Mouse (Mus musculus): Measurements from ENCODE around the gene Sprr2a3. TPM values are rescaled to one million over a fixed set of nuclear protein-coding genes. Genes with fewer than 3 reads are reported as not detected.
"Not testable (repeated sequence)": the region's sequence is repeated elsewhere in the genome, so short reads cannot be mapped to it uniquely, and the experiment has no call there.

Sprr2a3 gene
- not detected for total RNA-seq (2021)
- long read RNA-seq, experiment 1 = 0 reads
- long read RNA-seq, experiment 2 = 0 reads

DNA sequence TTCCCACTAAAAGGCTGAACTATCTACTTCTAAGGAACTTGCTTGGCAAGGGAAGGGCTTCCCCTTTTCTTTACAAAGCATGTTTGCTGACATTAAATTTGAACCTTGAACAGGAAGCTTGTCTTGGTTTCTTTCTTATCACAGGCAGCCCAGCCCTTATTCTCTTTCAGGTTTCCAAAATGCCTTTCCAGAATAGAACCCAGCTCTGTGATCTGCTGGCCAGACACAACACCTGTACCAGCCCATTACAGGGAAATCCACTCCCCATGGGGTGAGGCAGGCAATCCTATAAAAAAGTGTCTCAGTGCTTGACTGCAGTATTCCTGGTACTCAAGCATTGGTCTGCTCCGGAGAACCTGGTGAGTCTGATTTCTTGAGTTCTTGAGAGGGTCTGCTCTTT lies at the start of gene Sprr2a3:
Gene Sprr2a3 (plus strand): TSS at position 317 of the 400 bp plus-strand sequence.
- DNase-seq; intact Hi-C loops (cut with DNase I): not testable (repeated sequence)

DNA sequence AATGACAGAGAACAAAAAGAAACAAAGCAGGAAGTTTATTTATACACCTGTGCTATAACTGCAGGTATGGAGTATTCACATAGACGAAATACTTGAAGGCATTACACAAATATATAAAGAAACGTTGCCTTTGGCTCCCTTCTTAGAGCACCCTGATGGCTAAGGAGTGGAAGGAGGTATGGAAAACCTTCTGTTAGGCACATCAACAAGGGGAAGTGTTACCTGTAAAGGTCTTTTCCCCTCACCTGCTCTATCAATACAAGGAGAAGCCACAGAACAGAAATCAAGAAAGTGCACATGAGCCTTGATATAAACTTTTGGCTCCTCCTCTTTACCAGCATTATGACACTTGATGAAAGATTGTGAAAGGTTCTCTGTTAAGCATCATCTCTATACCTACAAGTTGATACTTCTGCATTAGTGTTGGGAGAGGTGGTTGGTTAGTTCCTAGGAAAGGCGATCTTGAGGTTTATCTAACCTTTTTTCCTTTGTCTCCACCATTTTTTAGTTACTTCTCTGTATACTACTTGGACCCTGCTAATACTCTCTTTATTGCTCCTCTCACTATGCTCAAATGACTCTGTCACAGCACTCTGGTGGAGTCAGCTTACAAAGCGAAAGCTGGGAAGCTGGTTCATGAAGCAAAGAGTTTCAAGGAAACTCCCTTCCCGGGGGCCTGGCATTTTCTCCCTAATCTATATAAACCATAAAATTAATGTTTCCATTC lies 48.6 kb upstream of the Sprr2a3 start:
- intact Hi-C loops (cut with DNase I); DNase-seq: not testable (repeated sequence)

DNA sequence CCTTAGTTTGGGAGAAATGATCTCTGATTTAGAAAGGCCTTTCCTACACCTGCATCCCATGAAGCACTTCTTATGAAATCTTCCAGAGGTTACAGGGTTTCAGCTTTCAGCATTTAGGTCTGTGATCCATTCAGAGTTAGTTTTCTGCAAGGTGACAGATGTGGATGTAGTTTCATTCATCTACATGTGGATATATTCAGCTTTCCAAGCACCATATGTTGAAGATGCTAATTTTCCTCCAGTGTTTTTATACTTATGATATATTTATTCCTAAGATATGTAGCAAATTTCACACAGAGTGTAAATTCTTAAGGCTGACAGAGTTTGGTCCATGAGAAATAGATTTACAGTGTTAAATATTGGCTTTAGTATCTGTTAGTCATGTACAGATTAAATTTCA lies 46.5 kb upstream of the Sprr2a3 start:
- DNase-seq; intact Hi-C loops (cut with DNase I): not testable (repeated sequence)

DNA sequence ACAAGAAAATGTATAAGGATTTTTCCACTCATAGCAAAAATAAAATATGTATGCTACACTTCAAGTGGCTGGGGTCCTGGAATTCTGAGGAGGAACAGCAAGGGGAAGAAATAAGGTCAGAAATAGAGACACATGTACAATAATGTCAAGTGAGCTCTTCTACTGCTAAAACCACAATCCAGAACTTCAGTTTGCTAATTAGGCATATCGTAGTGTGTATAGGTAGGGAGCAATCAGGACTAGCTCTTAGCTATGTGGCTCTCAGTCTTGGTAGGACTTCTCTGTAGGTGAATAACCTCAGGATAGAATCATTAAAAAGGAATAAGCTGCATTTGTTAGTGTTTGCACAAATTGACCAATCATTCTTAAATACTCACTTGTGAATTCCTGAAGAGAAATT lies 46.0 kb upstream of the Sprr2a3 start:
- intact Hi-C loops (cut with DNase I); DNase-seq: not testable (repeated sequence)

DNA sequence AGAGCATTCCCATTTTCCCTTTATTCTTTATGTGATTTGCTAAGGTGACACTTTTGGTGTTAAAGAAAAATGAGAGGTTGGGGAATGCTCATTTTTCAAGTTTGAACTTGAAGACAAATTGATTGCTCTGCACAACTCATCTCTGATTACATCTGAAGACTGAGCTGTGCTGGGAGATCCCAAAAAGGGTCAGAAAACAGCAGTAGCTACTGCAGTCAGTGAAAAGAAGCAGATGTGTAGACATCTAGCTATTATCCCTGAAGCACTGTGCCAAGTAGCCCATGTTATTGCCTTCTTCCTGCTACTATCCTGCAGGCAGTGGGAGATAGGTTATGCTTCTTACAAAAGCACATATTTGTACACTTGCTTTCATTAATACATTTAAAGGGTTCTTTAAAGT lies 40.4 kb upstream of the Sprr2a3 start:
- intact Hi-C loops (cut with DNase I); DNase-seq: not testable (repeated sequence)

DNA sequence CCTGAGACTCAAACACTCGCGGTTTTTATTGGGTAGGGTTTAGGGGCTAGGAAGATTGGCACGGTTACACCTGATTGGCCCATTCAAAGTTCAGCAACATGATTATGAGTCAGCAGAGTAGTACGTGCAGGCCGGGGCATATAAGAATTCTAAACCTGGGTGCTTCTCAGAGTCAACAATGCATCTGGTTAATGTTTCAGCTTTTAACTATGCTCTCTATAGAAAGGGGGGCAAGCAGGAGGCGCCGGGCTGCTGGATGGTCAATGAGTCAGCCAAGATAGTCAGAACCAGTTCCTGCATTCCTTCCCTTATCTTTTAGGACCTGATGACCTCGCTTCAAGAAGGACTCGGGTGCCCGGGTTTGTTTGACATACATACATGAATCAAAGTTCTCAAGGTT lies 39.0 kb upstream of the Sprr2a3 start:
- DNase-seq; intact Hi-C loops (cut with DNase I): not testable (repeated sequence)

DNA sequence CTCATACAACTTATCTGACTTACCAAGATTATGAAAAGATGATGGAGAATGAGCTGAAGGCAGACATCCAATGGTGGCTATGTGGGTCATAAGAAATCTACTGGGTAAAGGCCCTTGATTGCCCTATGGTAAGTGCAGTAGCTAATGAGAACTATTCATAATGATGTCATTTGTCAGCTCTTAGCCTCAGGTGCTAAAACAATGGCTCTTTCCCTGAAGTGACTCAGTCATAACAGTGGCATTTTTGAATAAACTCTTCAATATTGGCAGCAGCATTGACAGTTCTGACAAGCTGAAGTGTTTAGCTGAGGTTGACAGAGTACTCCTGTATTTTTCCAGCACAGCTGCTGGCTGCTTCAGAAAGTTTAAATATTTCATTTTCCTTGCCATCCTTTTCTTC lies 36.7 kb upstream of the Sprr2a3 start:
- DNase-seq; intact Hi-C loops (cut with DNase I): not testable (repeated sequence)

DNA sequence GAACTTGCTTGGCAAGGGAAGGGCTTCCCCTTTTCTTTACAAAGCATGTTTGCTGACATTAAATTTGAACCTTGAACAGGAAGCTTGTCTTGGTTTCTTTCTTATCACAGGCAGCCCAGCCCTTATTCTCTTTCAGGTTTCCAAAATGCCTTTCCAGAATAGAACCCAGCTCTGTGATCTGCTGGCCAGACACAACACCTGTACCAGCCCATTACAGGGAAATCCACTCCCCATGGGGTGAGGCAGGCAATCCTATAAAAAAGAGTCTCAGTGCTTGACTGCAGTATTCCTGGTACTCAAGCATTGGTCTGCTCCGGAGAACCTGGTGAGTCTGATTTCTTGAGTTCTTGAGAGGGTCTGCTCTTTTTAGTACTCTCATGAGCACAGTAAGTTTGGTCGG lies 34.8 kb upstream of the Sprr2a3 start:
- intact Hi-C loops (cut with DNase I) = not testable (repeated sequence)

DNA sequence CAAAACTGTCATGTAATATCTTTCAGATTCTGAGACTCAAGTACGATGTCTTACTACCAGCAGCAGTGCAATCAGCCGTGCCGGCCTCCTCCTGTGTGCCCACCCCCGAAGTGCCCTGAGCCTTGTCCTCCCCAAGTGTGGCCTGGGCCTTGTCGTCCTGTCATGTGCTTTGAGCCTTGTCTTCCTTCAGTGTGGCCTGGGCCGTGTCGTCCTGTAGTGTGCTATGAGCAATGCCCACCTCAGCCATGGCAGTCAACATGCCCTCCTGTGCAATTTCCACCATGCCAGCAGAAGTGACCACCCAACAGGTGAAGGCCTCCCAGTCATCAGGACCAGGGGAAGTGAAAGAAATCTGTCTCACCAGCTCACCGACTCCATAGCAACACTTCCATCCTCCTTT lies 31.4 kb upstream of the Sprr2a3 start:
- DNase-seq; intact Hi-C loops (cut with DNase I): not testable (repeated sequence)

More for the DNA sequence above, 34.8 kb upstream of the Sprr2a3 start:
- DNase-seq = not testable (repeated sequence)

DNA sequence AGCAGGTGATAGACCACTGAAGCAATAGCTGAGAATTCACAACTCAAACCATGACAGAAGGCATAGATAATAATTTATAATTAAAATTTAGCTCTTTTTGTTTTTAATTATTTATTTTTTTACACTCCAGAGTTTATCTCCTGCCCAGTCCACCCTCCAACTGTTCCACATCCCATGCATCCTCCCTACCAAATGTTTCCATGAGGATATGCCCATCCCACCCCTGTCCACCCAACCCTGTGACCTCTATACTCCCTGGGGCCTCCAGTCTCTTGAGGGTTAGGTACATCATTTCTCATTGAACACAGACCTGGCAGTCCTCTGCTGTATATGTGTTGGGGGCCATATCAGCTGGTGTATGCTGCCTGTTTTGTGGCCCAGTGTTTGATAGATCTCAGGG lies 26.7 kb upstream of the Sprr2a3 start:
- DNase-seq; intact Hi-C loops (cut with DNase I): not testable (repeated sequence)

DNA sequence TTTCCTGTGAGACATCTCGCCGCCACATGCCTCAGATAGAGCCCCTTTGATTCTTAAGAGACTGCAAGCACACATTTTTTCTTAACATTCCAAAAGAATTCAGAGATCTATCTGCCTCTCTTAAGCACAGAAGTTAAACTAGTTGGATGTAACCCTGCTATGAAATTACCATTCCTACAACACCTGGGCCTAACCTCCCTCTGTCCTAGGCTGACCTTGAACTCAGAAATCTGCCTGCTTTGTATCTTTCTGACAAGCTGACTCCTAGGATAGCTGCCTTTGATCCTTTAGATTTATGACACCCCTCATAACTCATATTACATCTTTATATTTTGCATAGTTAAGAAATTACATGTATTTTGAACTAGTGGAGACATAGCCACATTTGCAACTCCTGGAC lies 21.8 kb upstream of the Sprr2a3 start:
- DNase-seq; intact Hi-C loops (cut with DNase I): not testable (repeated sequence)

DNA sequence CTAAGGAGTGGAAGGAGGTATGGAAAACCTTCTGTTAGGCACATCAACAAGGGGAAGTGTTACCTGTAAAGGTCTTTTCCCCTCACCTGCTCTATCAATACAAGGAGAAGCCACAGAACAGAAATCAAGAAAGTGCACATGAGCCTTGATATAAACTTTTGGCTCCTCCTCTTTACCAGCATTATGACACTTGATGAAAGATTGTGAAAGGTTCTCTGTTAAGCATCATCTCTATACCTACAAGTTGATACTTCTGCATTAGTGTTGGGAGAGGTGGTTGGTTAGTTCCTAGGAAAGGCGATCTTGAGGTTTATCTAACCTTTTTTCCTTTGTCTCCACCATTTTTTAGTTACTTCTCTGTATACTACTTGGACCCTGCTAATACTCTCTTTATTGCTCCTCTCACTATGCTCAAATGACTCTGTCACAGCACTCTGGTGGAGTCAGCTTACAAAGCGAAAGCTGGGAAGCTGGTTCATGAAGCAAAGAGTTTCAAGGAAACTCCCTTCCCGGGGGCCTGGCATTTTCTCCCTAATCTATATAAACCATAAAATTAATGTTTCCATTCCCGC lies 13.7 kb upstream of the Sprr2a3 start:
- intact Hi-C loops (cut with DNase I); DNase-seq: not testable (repeated sequence)

DNA sequence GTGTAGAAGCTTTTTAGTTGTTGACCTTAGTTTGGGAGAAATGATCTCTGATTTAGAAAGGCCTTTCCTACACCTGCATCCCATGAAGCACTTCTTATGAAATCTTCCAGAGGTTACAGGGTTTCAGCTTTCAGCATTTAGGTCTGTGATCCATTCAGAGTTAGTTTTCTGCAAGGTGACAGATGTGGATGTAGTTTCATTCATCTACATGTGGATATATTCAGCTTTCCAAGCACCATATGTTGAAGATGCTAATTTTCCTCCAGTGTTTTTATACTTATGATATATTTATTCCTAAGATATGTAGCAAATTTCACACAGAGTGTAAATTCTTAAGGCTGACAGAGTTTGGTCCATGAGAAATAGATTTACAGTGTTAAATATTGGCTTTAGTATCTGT lies 11.7 kb upstream of the Sprr2a3 start:
- DNase-seq; intact Hi-C loops (cut with DNase I): not testable (repeated sequence)

DNA sequence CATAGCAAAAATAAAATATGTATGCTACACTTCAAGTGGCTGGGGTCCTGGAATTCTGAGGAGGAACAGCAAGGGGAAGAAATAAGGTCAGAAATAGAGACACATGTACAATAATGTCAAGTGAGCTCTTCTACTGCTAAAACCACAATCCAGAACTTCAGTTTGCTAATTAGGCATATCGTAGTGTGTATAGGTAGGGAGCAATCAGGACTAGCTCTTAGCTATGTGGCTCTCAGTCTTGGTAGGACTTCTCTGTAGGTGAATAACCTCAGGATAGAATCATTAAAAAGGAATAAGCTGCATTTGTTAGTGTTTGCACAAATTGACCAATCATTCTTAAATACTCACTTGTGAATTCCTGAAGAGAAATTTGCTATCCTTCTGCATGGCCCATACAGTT lies 11.2 kb upstream of the Sprr2a3 start:
- intact Hi-C loops (cut with DNase I); DNase-seq: not testable (repeated sequence)

DNA sequence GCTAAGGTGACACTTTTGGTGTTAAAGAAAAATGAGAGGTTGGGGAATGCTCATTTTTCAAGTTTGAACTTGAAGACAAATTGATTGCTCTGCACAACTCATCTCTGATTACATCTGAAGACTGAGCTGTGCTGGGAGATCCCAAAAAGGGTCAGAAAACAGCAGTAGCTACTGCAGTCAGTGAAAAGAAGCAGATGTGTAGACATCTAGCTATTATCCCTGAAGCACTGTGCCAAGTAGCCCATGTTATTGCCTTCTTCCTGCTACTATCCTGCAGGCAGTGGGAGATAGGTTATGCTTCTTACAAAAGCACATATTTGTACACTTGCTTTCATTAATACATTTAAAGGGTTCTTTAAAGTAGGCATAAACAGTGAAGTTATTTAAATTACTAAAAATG lies 5.6 kb upstream of the Sprr2a3 start:
- intact Hi-C loops (cut with DNase I); DNase-seq: not testable (repeated sequence)

DNA sequence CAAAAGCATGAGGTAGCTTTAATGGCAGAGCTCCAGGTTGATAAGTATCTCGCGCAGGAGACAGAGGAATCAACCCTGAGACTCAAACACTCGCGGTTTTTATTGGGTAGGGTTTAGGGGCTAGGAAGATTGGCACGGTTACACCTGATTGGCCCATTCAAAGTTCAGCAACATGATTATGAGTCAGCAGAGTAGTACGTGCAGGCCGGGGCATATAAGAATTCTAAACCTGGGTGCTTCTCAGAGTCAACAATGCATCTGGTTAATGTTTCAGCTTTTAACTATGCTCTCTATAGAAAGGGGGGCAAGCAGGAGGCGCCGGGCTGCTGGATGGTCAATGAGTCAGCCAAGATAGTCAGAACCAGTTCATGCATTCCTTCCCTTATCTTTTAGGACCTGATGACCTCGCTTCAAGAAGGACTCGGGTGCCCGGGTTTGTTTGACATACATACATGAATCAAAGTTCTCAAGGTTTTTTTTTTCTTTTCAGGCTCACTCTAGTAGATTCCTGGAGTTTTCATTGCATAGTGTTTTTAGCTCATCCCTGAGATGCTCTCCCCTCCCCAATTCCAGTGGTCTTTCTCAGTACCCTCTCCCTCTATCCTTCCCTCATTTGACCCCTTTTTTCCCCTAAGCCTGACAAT lies 4.1 kb upstream of the Sprr2a3 start:
- DNase-seq; intact Hi-C loops (cut with DNase I): not testable (repeated sequence)

DNA sequence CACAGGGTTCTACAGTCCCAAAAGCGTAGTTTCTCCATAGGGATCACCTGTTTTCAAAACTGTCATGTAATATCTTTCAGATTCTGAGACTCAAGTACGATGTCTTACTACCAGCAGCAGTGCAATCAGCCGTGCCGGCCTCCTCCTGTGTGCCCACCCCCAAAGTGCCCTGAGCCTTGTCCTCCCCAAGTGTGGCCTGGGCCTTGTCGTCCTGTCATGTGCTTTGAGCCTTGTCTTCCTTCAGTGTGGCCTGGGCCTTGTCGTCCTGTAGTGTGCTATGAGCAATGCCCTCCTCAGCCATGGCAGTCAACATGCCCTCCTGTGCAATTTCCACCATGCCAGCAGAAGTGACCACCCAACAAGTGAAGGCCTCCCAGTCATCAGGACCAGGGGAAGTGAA lies 3.3 kb downstream of the Sprr2a3 start:
- intact Hi-C loops (cut with DNase I); DNase-seq: not testable (repeated sequence)

DNA sequence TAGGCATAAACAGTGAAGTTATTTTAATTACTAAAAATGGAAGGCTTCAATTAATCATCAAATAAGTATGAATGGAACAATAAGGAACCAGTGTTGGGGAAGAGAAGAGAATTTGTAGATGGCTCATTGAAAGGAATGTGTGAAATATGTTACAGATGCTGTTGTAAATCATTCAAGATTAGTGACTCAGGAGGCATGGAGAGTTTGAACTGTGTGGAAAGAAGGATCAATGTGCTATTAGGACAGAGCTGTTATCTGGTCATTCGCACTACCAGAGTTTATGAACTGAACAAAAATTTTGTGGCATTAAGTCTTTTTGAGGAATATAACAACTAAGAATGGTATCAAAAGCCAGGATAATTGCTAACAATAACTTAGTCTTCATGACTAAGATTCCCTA lies 22.2 kb downstream of the Sprr2a3 start:
- intact Hi-C loops (cut with DNase I) = no loop called here
- no peak for DNase-seq

DNA sequence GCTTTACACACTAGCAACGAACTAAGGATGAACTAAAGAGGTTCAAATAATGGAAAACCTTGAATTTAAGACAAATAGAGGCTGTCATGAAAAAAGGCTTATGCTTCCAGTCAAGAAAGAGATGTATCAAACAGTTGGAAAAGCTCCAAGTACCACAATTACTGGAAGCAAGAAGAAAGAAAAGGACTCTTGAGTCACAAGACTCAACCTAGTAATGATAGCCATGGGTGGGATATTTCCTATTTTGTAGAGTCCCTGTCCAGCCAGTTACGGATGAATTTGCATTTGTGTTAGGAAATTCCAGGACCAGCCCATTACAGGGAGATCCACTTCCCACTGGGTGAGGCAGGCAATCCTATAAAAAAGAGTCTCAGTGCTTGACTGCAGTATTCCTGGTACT lies 31.1 kb downstream of the Sprr2a3 start, which contains the start of gene Sprr2b:
Gene Sprr2b (plus strand): TSS at position 301 of the 400 bp plus-strand sequence.
- intact Hi-C loops (cut with DNase I) = no loop called here

DNA sequence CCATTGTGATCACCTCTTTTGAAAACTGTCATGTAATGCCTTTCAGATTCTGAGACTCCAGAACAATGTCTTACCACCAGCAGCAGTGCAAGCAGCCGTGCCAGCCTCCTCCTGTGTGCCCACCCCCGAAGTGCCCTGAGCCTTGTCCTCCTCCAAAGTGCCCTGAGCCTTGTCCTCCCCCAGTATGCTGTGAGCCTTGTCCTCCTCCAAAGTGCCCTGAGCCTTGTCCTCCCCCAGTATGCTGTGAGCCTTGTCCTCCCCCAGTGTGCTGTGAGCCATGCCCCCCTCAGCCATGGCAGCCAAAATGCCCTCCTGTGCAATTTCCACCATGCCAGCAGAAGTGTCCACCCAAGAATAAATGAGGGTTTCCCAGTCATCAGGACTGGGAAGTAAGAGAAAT lies 32.2 kb downstream of the Sprr2a3 start:
- no peak for DNase-seq
- intact Hi-C loops (cut with DNase I) = no loop called here

More for the DNA sequence above, 31.1 kb downstream of the Sprr2a3 start, which contains the start of gene Sprr2b:
- DNase-seq = no peak

DNA sequence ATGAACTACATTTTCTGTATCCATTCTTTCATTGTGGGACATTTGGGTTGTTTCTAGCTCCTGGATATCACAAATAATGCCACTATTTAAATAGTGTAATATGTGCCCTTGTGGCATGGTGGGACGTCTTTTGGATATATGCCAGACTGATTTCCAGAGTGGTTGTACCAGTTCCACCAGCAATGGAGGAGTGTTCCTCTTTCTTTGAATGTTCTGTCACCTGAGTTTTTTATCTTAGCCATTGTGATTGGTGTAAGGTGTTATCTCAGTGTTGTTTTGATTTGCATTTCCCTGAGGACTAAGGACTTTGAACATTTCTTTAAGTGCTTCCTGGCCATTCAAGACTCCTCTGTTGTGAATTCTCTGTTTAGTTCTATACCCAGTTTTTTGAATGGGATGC lies 51.1 kb downstream of the Sprr2a3 start:
- no peak for DNase-seq
- intact Hi-C loops (cut with DNase I) = no loop called here
